Mouse (Mus musculus): Measurements from ENCODE around the gene Ttc23. TPM values are rescaled to one million over a fixed set of nuclear protein-coding genes. Genes with fewer than 3 reads are reported as not detected.

The Ttc23 gene
- polyA plus RNA-seq, 1 experiment from 2014 or later: 37.9 TPM

- no peak overlapping the region for H3K4me2 ChIP-seq (ENCODE audit: low read depth, low read length, severe bottlenecking)
- no peak overlapping the region for H3K27ac ChIP-seq (ENCODE audit: low read depth, low read length)
- no peaks in the 10 kb centered on the region for H3K27me3 ChIP-seq (ENCODE audit: control insufficient read depth, insufficient read depth, low read length)
- DNase-seq (ENCODE audit: low spot score): no peak
- no peaks in the 10 kb centered on the region for H3K9me3 ChIP-seq (ENCODE audit: control insufficient read depth, low read length)
- no peak overlapping the region for H3K4me3 ChIP-seq (ENCODE audit: low read depth, low read length)
- no peaks in the 10 kb centered on the region for H3K4me1 ChIP-seq (replicated peaks; ENCODE audit: control insufficient read depth, insufficient read depth, low read length)
- 93% methylated on average over 23 of the region's 23 CpGs for WGBS
- H3K36me3 ChIP-seq (ENCODE audit: control insufficient read depth, insufficient read depth, low read length): no peaks in the 10 kb centered on the region
- no peak for ATAC-seq (replicated peaks; ENCODE audit: low FRiP score)
- H3K9ac ChIP-seq (ENCODE audit: low read length): no peak overlapping the region
These were observed 45.8 kb downstream of the Ttc23 start for GRCm38 (mm10) chr7:67692791-67693538.

- Histone ChIP-seq H3K4me2 (ENCODE audit: low read depth, low read length, severe bottlenecking) (no peak overlapping the region), H3K27me3 (ENCODE audit: control insufficient read depth, insufficient read depth, low read length) (no peaks in the 10 kb centered on the region), H3K9ac (ENCODE audit: low read length) (no peak overlapping the region), H3K36me3 (ENCODE audit: control insufficient read depth, insufficient read depth, low read length) (no peaks in the 10 kb centered on the region; the same call in 1 of the 2 replicates), H3K4me3 (ENCODE audit: low read depth, low read length) (no peak overlapping the region), H3K9me3 (ENCODE audit: control insufficient read depth, low read length) (no peaks in the 10 kb centered on the region), H3K27ac (ENCODE audit: low read depth, low read length) (no peak overlapping the region), H3K4me1 (replicated peaks; ENCODE audit: control insufficient read depth, insufficient read depth, low read length) (no peaks in the 10 kb centered on the region)
- 92% methylated on average over 7 of the region's 7 CpGs for WGBS
- ATAC-seq (replicated peaks; ENCODE audit: low FRiP score) (no peak), DNase-seq (ENCODE audit: low spot score) (no peak)
These were observed 48.7 kb downstream of the Ttc23 start for GRCm38 (mm10) chr7:67695906-67696305.

GRCm38 (mm10) chr7:67697892-67698630 lies 50.9 kb downstream of the Ttc23 start:
- no peaks in the 10 kb centered on the region for H3K9me3 ChIP-seq (ENCODE audit: control insufficient read depth, low read length)
- no peak overlapping the region for H3K4me2 ChIP-seq (ENCODE audit: low read depth, low read length, severe bottlenecking)
- H3K4me1 ChIP-seq (replicated peaks; ENCODE audit: control insufficient read depth, insufficient read depth, low read length): no peaks in the 10 kb centered on the region
- ATAC-seq (replicated peaks; ENCODE audit: low FRiP score) (no peak), DNase-seq (ENCODE audit: low spot score) (no peak)
- H3K27ac ChIP-seq (ENCODE audit: low read depth, low read length): no peak overlapping the region
- H3K27me3 ChIP-seq (ENCODE audit: control insufficient read depth, insufficient read depth, low read length): no peaks in the 10 kb centered on the region
- H3K36me3 ChIP-seq (ENCODE audit: control insufficient read depth, insufficient read depth, low read length): no peaks in the 10 kb centered on the region; the same call in 1 of the 2 replicates
- H3K9ac ChIP-seq (ENCODE audit: low read length): no peak overlapping the region
- 93% methylated on average over 28 of the region's 28 CpGs for WGBS
- H3K4me3 ChIP-seq (ENCODE audit: low read depth, low read length): no peak overlapping the region

GRCm38 (mm10) chr7:67699301-67699700 lies 52.1 kb downstream of the Ttc23 start:
- Histone ChIP-seq H3K9me3 (ENCODE audit: control insufficient read depth, low read length) (no peaks in the 10 kb centered on the region), H3K9ac (ENCODE audit: low read length) (no peak overlapping the region), H3K4me1 (replicated peaks; ENCODE audit: control insufficient read depth, insufficient read depth, low read length) (no peaks in the 10 kb centered on the region), H3K4me2 (ENCODE audit: low read depth, low read length, severe bottlenecking) (no peak overlapping the region), H3K36me3 (ENCODE audit: control insufficient read depth, insufficient read depth, low read length) (no peaks in the 10 kb centered on the region; the same call in 1 of the 2 replicates), H3K27me3 (ENCODE audit: control insufficient read depth, insufficient read depth, low read length) (no peaks in the 10 kb centered on the region), H3K4me3 (ENCODE audit: low read depth, low read length) (no peak overlapping the region), H3K27ac (ENCODE audit: low read depth, low read length) (no peak overlapping the region)
- DNase-seq (ENCODE audit: low spot score) (no peak), ATAC-seq (replicated peaks; ENCODE audit: low FRiP score) (no peak)
- WGBS: 90% methylated on average over 4 of the region's 4 CpGs

DNA sequence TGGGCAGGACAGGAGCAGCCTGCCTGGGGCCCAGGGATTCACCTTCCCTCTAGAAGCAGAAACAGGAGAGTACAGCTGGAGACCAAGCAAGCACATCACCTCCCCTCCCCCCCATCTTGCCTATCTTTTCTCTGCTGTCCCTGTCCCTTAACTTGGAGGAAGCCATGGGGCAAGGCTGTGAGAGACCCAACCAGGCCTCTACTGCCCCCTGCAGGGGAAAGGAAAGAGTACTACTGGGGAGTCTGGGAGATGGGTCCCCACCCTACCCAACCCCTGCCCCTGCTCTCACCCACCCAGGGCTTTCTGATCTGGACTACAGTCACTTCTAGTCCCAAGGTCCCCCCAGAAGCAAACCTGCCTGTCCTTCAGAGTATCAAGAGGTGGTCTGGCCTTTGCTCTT lies 53.6 kb downstream of the Ttc23 start:
- DNase-seq (ENCODE audit: low spot score) (peak; percentile 66), ATAC-seq (replicated peaks; ENCODE audit: low FRiP score) (peak; percentile 63; the same call in 1 of the 2 replicates)
- Histone ChIP-seq H3K4me3 (ENCODE audit: low read depth, low read length) (no peak overlapping the region), H3K9me3 (ENCODE audit: control insufficient read depth, low read length) (no peaks in the 10 kb centered on the region), H3K9ac (ENCODE audit: low read length) (no peak overlapping the region), H3K36me3 (ENCODE audit: control insufficient read depth, insufficient read depth, low read length) (no peaks in the 10 kb centered on the region; the same call in 1 of the 2 replicates), H3K27me3 (ENCODE audit: control insufficient read depth, insufficient read depth, low read length) (no peaks in the 10 kb centered on the region), H3K4me1 (replicated peaks; ENCODE audit: control insufficient read depth, insufficient read depth, low read length) (no peaks in the 10 kb centered on the region), H3K27ac (ENCODE audit: low read depth, low read length) (no peak overlapping the region), H3K4me2 (ENCODE audit: low read depth, low read length, severe bottlenecking) (no peak overlapping the region)

DNA sequence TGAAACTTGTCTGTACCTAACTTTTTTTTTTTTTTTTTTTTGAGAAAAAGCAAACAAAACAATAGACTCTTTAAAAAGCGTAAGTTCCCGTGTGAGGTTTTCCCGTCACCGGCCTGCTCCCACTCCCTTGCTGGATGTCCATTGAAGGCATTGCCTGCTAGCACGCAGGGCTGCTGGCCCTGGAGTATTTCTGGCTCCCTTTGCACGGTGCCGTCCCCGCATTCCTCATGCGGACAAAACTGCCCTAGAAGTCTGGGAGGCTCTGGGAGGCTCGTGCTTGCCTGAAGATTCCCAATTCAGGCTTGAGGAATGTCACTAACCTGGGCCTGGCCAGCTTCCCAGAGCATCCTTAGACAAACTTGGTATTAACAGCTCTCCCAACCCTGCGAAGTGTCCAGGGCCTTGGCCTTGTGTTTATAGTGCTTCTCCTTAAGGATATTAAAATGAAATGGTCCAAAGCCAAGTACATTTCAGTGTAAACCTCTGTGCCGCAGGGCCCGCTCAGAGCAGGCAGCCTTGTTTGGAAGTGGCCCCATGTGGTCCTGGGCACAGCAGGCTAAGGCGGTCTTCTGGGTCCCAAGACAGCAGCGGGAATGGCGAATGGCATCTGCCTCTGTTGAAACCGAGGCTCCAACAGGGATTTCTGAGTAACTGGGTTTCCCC lies 54.2 kb downstream of the Ttc23 start:
- no peaks in the 10 kb centered on the region for H3K4me1 ChIP-seq (replicated peaks; ENCODE audit: control insufficient read depth, insufficient read depth, low read length)
- no peak for ATAC-seq (replicated peaks; ENCODE audit: low FRiP score)
- H3K9ac ChIP-seq (ENCODE audit: low read length): no peak overlapping the region
- WGBS: 74% methylated on average over 17 of the region's 17 CpGs
- DNase-seq (ENCODE audit: low spot score): no peak
- H3K4me2 ChIP-seq (ENCODE audit: low read depth, low read length, severe bottlenecking): no peak overlapping the region
- H3K4me3 ChIP-seq (ENCODE audit: low read depth, low read length): no peak overlapping the region
- no peaks in the 10 kb centered on the region; the same call in 1 of the 2 replicates for H3K36me3 ChIP-seq (ENCODE audit: control insufficient read depth, insufficient read depth, low read length)
- H3K27me3 ChIP-seq (ENCODE audit: control insufficient read depth, insufficient read depth, low read length): no peaks in the 10 kb centered on the region
- no peak overlapping the region for H3K27ac ChIP-seq (ENCODE audit: low read depth, low read length)
- H3K9me3 ChIP-seq (ENCODE audit: control insufficient read depth, low read length): no peaks in the 10 kb centered on the region

GRCm38 (mm10) chr7:67708160-67708559 lies 61.0 kb downstream of the Ttc23 start:
- H3K36me3 ChIP-seq (ENCODE audit: control insufficient read depth, insufficient read depth, low read length): peaks cover 4% of the 10 kb centered on the region; the same call in 1 of the 2 replicates
- H3K4me2 ChIP-seq (ENCODE audit: low read depth, low read length, severe bottlenecking): no peak overlapping the region
- H3K27me3 ChIP-seq (ENCODE audit: control insufficient read depth, insufficient read depth, low read length): no peaks in the 10 kb centered on the region
- no peaks in the 10 kb centered on the region for H3K4me1 ChIP-seq (replicated peaks; ENCODE audit: control insufficient read depth, insufficient read depth, low read length)
- no peak for DNase-seq (ENCODE audit: low spot score)
- no peak for ATAC-seq (replicated peaks; ENCODE audit: low FRiP score)
- H3K4me3 ChIP-seq (ENCODE audit: low read depth, low read length): no peak overlapping the region
- no peak overlapping the region for H3K27ac ChIP-seq (ENCODE audit: low read depth, low read length)
- WGBS: 86% methylated on average over 6 of the region's 6 CpGs
- H3K9me3 ChIP-seq (ENCODE audit: control insufficient read depth, low read length): no peaks in the 10 kb centered on the region
- H3K9ac ChIP-seq (ENCODE audit: low read length): no peak overlapping the region

GRCm38 (mm10) chr7:67710216-67710615 lies 63.0 kb downstream of the Ttc23 start:
- WGBS: 92% methylated on average over 7 of the region's 7 CpGs
- no peak overlapping the region for H3K4me2 ChIP-seq (ENCODE audit: low read depth, low read length, severe bottlenecking)

More at GRCm38 (mm10) chr7:67710216-67710615, 63.0 kb downstream of the Ttc23 start:
- H3K4me3 ChIP-seq (ENCODE audit: low read depth, low read length): no peak overlapping the region
- H3K36me3 ChIP-seq (ENCODE audit: control insufficient read depth, insufficient read depth, low read length): peaks cover 4% of the 10 kb centered on the region; the same call in 1 of the 2 replicates
- ATAC-seq (replicated peaks; ENCODE audit: low FRiP score): no peak
- no peak for DNase-seq (ENCODE audit: low spot score)
- no peak overlapping the region for H3K9ac ChIP-seq (ENCODE audit: low read length)
- no peaks in the 10 kb centered on the region for H3K9me3 ChIP-seq (ENCODE audit: control insufficient read depth, low read length)
- H3K27ac ChIP-seq (ENCODE audit: low read depth, low read length): no peak overlapping the region
- H3K4me1 ChIP-seq (replicated peaks; ENCODE audit: control insufficient read depth, insufficient read depth, low read length): 0 out of 2 replicates have a peak, but pooled peaks cover 2% of the 10 kb centered on the region
- H3K27me3 ChIP-seq (ENCODE audit: control insufficient read depth, insufficient read depth, low read length): no peaks in the 10 kb centered on the region

Data from forebrain, embryonic 11.5 days (tissue).